Mouse (Mus musculus) neural tube, postnatal 0 days (tissue): ENCODE data around the gene Zfp995. TPM values are rescaled to one million over a fixed set of nuclear protein-coding genes. Genes with fewer than 3 reads are reported as not detected.

ENCODE experiments used
- polyA plus RNA-seq: library from polyadenylated mRNA; unstranded; fragments of >200 nt; fragmentation: Nextera tagmentation; extraction: Ambion mirVana; gene quantifications from 2 replicates; pipeline ENCODE4 v1.2.1, GENCODE M21; 2015

Zfp995 gene
- polyA plus RNA-seq, result 5.0 and 6.5 TPM in 2 replicates

DNA sequence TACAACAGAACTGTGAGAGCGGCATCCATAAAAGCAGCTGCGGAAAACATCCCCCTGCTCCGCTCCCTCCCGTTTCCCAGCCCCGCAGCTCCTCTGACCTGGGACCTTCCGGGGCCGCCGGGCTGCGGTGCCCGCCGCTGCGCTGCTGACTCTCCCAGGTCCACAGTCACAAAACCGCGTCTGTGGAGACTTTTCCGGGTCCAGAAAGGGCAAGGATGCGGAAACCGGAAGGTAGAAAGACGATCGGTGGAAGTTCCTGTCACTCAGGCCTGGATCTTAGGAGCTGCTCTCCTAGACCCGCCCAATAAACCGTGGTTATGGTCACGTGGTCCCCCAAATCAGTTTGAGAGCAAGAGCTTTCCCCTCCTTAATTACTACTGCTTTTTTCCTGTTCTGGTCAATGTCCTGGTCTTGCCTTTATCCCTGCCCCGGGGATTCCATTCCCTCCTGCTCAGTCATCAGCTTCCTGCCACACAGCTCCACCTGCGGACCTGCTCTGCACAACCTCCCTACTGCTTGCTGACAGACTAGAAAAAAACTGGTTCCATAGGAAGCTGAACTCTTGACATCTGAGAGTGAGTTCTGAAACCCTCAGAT, at the start of gene Zfp995:
Gene Zfp995, minus strand, starts transcription at position 471 of the 597 bp plus-strand sequence.

DNA sequence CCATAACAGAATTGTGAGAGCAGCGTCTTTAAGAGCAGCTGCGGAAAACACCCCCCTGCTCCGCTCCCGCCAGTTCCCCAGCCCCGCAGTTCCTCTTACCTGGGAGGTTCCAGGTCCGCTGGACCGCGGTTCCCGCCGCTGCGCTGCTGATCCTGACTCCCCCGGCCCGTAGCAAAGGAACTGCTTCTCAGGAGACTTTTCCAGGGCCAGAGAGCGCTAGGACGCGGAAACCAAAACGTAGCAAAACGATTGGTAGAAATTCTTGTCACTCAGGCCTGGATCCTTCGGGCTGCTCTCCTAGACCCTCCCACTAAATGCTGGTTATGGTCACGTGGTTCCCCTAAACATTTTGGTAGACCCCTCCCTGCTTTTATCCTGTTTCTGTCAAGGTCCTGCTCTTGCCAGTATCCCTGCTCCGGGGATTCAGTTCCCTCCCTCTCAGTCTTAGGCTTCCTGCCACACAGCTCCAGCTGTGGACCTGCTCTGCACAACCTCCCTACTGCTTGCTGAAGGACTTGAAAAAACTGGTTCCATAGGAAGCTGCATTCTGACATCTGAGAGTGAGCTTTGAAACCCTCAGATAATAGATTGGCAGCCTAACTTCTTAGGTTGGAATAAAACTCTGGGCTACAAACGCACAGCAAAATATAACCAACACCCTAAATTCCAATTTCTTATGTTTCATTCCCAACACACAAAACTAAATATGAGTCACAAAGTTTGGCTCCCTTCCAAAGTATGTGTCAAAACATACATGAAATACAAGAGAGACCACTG, 64.0 kb downstream of the Zfp995 start, which contains the start of gene Zfp820:
Gene Zfp820, minus strand, starts transcription at position 228 of the 777 bp plus-strand sequence.

Other genes with a start within 250 kb of the Zfp995 start
- 5.9 and 11.5 TPM in 2 replicates for gene Gm10226, start 218.1 kb downstream of the Zfp995 start, polyA plus RNA-seq
- gene Zfp760, start 202.2 kb downstream of the Zfp995 start, polyA plus RNA-seq, result 5.6 and 6.2 TPM in 2 replicates
- 8.1 and 8.6 TPM in 2 replicates for gene Zfp229, start 179.1 kb downstream of the Zfp995 start, polyA plus RNA-seq
- gene Zfp820, start 64.2 kb downstream of the Zfp995 start, polyA plus RNA-seq, result 1.4 and 1.7 TPM in 2 replicates
- 13.8 and 14.8 TPM in 2 replicates for gene Zfp942, start 52.5 kb upstream of the Zfp995 start, polyA plus RNA-seq
- 13.2 and 16.0 TPM in 2 replicates for gene Zfp943, start 52.6 kb upstream of the Zfp995 start, polyA plus RNA-seq